ENCODE assay signal across 16 mouse cellular contexts in genomic region chr5:23577847-23578246, GRCm38 (mm10).
DNase-seq lines count a peak whose midpoint lies in the region; ATAC-seq and TF ChIP-seq lines count a peak whose summit lies in the region.
"Had no signal": no experiment of that assay in that cellular context is flagged by ENCODE, and none has a peak within 500 bp of the region (broad histone marks: within the 10 kb centered on the region; RNA-seq: fewer than 3 reads in every experiment).

No protein-coding gene starts in this region.

- no peaks in the 10 kb centered on the region for H3K27me3 ChIP-seq in hindbrain, embryonic 13.5 days
- H3K27me3 ChIP-seq in midbrain, embryonic 13.5 days: no peaks in the 10 kb centered on the region
- H3K27me3 ChIP-seq: embryonic facial prominence, embryonic 13.5 days had no signal

- TF ChIP-seq CTCF in lung, adult 2 months (IDR thresholded peaks at IDR 0.05; ENCODE audit: insufficient read depth, low read length): no peak

- H3K4me2 ChIP-seq in hindbrain, embryonic 13.5 days: no peak overlapping the region
- no peak overlapping the region for H3K4me2 ChIP-seq in midbrain, embryonic 13.5 days (replicated peaks)
- H3K4me2 ChIP-seq: embryonic facial prominence, embryonic 13.5 days had no signal

- no peaks in the 10 kb centered on the region for H3K36me3 ChIP-seq in hindbrain, embryonic 13.5 days
- H3K36me3 ChIP-seq in midbrain, embryonic 13.5 days: peaks cover 7% of the 10 kb centered on the region; the same call in 1 of the 2 replicates

- ATAC-seq in hindbrain, embryonic 13.5 days (ENCODE audit: low FRiP score): no peak
- ATAC-seq in midbrain, embryonic 13.5 days: peak; percentile 66

- DNase-seq in thymus, postnatal 0 days (ENCODE audit: low spot score): peak; percentile 7
- DNase-seq in thymus, postnatal 25 days: no peak
- no peak for DNase-seq in testis, postnatal 10 days (ENCODE audit: low spot score)
- DNase-seq in lung, adult 2 months: no peak
- no peak for DNase-seq in spleen, postnatal 4 days (ENCODE audit: low spot score in 2 of 2)
- DNase-seq: adrenal gland, postnatal 36 days; cerebellum, adult 18-20 months; heart, adult 2 months; heart, postnatal 4 days; kidney, postnatal 36 days had no signal

- no peak for TF ChIP-seq POLR2A in lung, adult 2 months (IDR thresholded peaks at IDR 0.05; ENCODE audit: borderline replicate concordance, extremely low read depth, low read depth, low read length)

- 30% methylated on average over 4 of the region's 4 CpGs for WGBS in hindbrain, embryonic 13.5 days
- 33% methylated on average over 4 of the region's 4 CpGs for WGBS in midbrain, embryonic 13.5 days
- 81% methylated on average over 4 of the region's 4 CpGs for WGBS in lung, adult 2 months

- no peaks in the 10 kb centered on the region for H3K9me3 ChIP-seq in hindbrain, embryonic 13.5 days
- H3K9me3 ChIP-seq in midbrain, embryonic 13.5 days: no peaks in the 10 kb centered on the region; the same call in 1 of the 2 replicates
- H3K9me3 ChIP-seq: embryonic facial prominence, embryonic 13.5 days had no signal

- no peak overlapping the region for H3K9ac ChIP-seq in hindbrain, embryonic 13.5 days
- 0 out of 2 replicates have a peak overlapping the region, but pooled peaks have one; percentile 21 for H3K9ac ChIP-seq in midbrain, embryonic 13.5 days (replicated peaks)
- H3K9ac ChIP-seq: embryonic facial prominence, embryonic 13.5 days; liver, embryonic 14.5 days had no signal

- peaks cover 28% of the 10 kb centered on the region for H3K4me1 ChIP-seq in hindbrain, embryonic 13.5 days (replicated peaks)
- peaks cover 35% of the 10 kb centered on the region for H3K4me1 ChIP-seq in midbrain, embryonic 13.5 days (replicated peaks)
- no peaks in the 10 kb centered on the region for H3K4me1 ChIP-seq in lung, adult 2 months (ENCODE audit: control insufficient read depth, insufficient read depth, low read length)

- peak overlapping the region; percentile 63; the same call in 1 of the 2 replicates for H3K27ac ChIP-seq in hindbrain, embryonic 13.5 days
- peak overlapping the region; percentile 75 for H3K27ac ChIP-seq in midbrain, embryonic 13.5 days
- H3K27ac ChIP-seq: embryonic facial prominence, embryonic 13.5 days; heart, adult 2 months; liver, embryonic 14.5 days; macrophage; stomach, postnatal 0 days had no signal

- H3K4me3 ChIP-seq in hindbrain, embryonic 13.5 days: no peak overlapping the region
- no peak overlapping the region for H3K4me3 ChIP-seq in midbrain, embryonic 13.5 days (replicated peaks)
- H3K4me3 ChIP-seq in lung, adult 2 months (replicated peaks; ENCODE audit: extremely low read depth, low read depth, low read length): no peak overlapping the region
- H3K4me3 ChIP-seq: embryonic facial prominence, embryonic 13.5 days; heart, adult 2 months had no signal
